Comparison of ENCODE assay signal across 21 mouse cellular contexts in the genomic region with DNA sequence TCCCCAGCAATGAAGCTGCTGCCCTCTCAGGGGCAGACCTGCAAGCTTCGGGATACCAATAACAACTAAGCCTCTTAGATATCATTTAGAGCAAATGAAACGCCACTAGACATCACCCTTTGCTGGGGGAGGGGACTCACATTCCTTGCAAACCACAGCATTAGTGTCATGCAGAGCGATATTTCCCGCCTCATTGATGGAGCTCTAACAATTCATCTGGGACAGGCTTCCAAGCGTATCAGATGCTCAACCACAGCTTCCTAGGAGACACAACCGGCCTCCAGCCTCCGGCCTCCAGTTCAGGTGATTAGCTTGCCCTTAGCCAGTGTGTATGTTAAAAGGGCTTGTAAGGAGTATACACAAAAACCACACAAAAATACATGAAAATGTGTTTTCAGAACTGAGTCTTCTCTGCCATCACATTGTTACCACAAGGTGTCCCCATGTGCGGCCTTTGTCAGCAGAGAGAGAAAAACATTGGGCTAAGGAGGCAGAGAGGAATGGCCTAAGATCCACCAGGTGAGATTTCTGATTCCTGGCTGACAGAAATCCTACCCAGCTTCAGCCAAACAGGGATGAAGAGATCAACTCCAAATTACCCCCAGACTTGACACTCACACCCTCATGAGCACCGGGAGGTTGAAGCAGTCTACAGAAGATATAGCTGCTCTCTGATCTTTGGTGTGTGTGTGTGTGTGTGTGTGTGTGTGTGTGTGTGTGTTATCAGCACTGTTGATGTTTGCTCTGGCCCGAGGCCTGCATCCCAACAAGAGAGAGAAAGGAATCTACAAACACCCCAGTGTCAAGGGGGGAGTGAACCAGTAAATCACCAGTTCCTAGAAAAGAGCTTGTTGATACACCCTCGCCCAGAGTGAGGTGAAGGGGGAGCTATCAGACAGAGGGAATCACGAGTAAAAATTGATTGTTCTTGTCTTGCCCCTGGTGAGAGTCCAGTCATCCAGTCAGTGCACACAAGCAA. TPM values are rescaled to one million over a fixed set of nuclear protein-coding genes. Genes with fewer than 3 reads are reported as not detected.
DNase-seq lines count a peak whose midpoint lies in the region; ATAC-seq and TF ChIP-seq lines count a peak whose summit lies in the region.
"Had no signal": no experiment of that assay in that cellular context is flagged by ENCODE, and none has a peak within 500 bp of the region (broad histone marks: within the 10 kb centered on the region; RNA-seq: fewer than 3 reads in every experiment).

No protein-coding gene starts in this region.

- intact Hi-C loops in heart, adult 2 months (cut with DNase I): no loop called here
- intact Hi-C loops in heart, postnatal 25 days (cut with DNase I): no loop called here
- intact Hi-C loops in left cerebral cortex, postnatal 36 days (cut with DNase I): no loop called here

- peak; percentile 50 for TF ChIP-seq CTCF in heart, adult 2 months (IDR thresholded peaks at IDR 0.05)
- TF ChIP-seq CTCF in liver, adult 2 months (IDR thresholded peaks at IDR 0.05; ENCODE audit: low read depth, low read length): peak; percentile 25; the same call in 1 of the 2 replicates

- 45% methylated on average over 12 of the region's 12 CpGs for WGBS in heart, adult 2 months
- 55% methylated on average over 12 of the region's 12 CpGs for WGBS in liver, adult 2 months
- WGBS in liver, embryonic 12.5 days (ENCODE audit: insufficient replicate concordance): 49% methylated on average over 12 of the region's 12 CpGs

- H3K79me2 ChIP-seq in heart, adult 2 months (replicated peaks; ENCODE audit: control insufficient read depth, insufficient read depth, low read length): no peaks in the 10 kb centered on the region
- no peaks in the 10 kb centered on the region for H3K79me2 ChIP-seq in liver, adult 2 months (ENCODE audit: control insufficient read depth, insufficient read depth, low read length)

- no peak overlapping the region for H3K27ac ChIP-seq in heart, adult 2 months
- no peak overlapping the region for H3K27ac ChIP-seq in liver, adult 2 months (replicated peaks; ENCODE audit: insufficient read depth, low read depth, low read length)
- no peak overlapping the region for H3K27ac ChIP-seq in liver, embryonic 12.5 days
- H3K27ac ChIP-seq: heart, embryonic 13.5 days; midbrain, embryonic 12.5 days; neural tube, embryonic 12.5 days had no signal

- no peaks in the 10 kb centered on the region for H3K36me3 ChIP-seq in heart, adult 2 months (ENCODE audit: control insufficient read depth, insufficient read depth, low read length)
- H3K36me3 ChIP-seq in liver, adult 2 months (ENCODE audit: control insufficient read depth, insufficient read depth, low read length): no peaks in the 10 kb centered on the region
- H3K36me3 ChIP-seq in liver, embryonic 12.5 days: no peaks in the 10 kb centered on the region
- H3K36me3 ChIP-seq: G1E; heart, embryonic 13.5 days; midbrain, embryonic 12.5 days; neural tube, embryonic 12.5 days had no signal

- no peak for TF ChIP-seq POLR2A in heart, adult 2 months (IDR thresholded peaks at IDR 0.05; ENCODE audit: insufficient read depth, low read depth, low read length)
- no peak for TF ChIP-seq POLR2A in liver, adult 2 months (IDR thresholded peaks at IDR 0.05; ENCODE audit: extremely low read depth, insufficient read depth, low read length)

- H3K4me3 ChIP-seq in heart, adult 2 months: no peak overlapping the region
- H3K4me3 ChIP-seq in liver, adult 2 months (ENCODE audit: insufficient read depth, low read depth, low read length): no peak overlapping the region
- H3K4me3 ChIP-seq in liver, embryonic 12.5 days: no peak overlapping the region
- H3K4me3 ChIP-seq: heart, embryonic 13.5 days; midbrain, embryonic 12.5 days; neural tube, embryonic 12.5 days had no signal

- H3K27me3 ChIP-seq in heart, adult 2 months (ENCODE audit: control insufficient read depth, insufficient read depth, low read length): no peaks in the 10 kb centered on the region
- no peaks in the 10 kb centered on the region; the same call in 1 of the 2 replicates for H3K27me3 ChIP-seq in liver, adult 2 months (ENCODE audit: control insufficient read depth, insufficient read depth, low read length)
- H3K27me3 ChIP-seq in liver, embryonic 12.5 days (replicated peaks): no peaks in the 10 kb centered on the region
- H3K27me3 ChIP-seq: heart, embryonic 13.5 days; midbrain, embryonic 12.5 days; neural tube, embryonic 12.5 days had no signal

- H3K9ac ChIP-seq in heart, adult 2 months (ENCODE audit: low read depth, low read length): no peak overlapping the region
- H3K9ac ChIP-seq in liver, adult 2 months (ENCODE audit: low read depth, low read length): no peak overlapping the region
- H3K9ac ChIP-seq in liver, embryonic 12.5 days: no peak overlapping the region
- H3K9ac ChIP-seq: heart, embryonic 13.5 days; midbrain, embryonic 12.5 days; neural tube, embryonic 12.5 days had no signal

- no peaks in the 10 kb centered on the region for H3K9me3 ChIP-seq in liver, embryonic 12.5 days (replicated peaks)
- H3K9me3 ChIP-seq: heart, embryonic 13.5 days; midbrain, embryonic 12.5 days; neural tube, embryonic 12.5 days had no signal

- H3K4me2 ChIP-seq in liver, embryonic 12.5 days: no peak overlapping the region
- H3K4me2 ChIP-seq: heart, embryonic 13.5 days; midbrain, embryonic 12.5 days; neural tube, embryonic 12.5 days had no signal

- no peaks in the 10 kb centered on the region for H3K4me1 ChIP-seq in heart, adult 2 months (ENCODE audit: control insufficient read depth, insufficient read depth, low read length)
- peaks cover 3% of the 10 kb centered on the region; the same call in 1 of the 2 replicates for H3K4me1 ChIP-seq in liver, adult 2 months (ENCODE audit: control insufficient read depth, insufficient read depth, low read length)
- no peaks in the 10 kb centered on the region for H3K4me1 ChIP-seq in liver, embryonic 12.5 days
- H3K4me1 ChIP-seq: heart, embryonic 13.5 days; midbrain, embryonic 12.5 days; neural tube, embryonic 12.5 days had no signal

- ATAC-seq in liver, embryonic 12.5 days: no peak
- ATAC-seq: forebrain, embryonic 16.5 days; hindbrain, embryonic 16.5 days had no signal

- TF ChIP-seq EP300 in heart, adult 2 months (IDR thresholded peaks at IDR 0.05; ENCODE audit: insufficient read depth, low read depth, low read length): no peak

- DNase-seq in heart, adult 2 months: no peak
- DNase-seq in heart, postnatal 25 days (ENCODE audit: low spot score): no peak
- peak; percentile 64 for DNase-seq in liver, adult 2 months (ENCODE audit: extremely low read depth, low read depth, low spot score)
- peak; percentile 26 to 36 for DNase-seq in urinary bladder, postnatal 36 days (ENCODE audit: low spot score in 2 of 2)
- no peak for DNase-seq in urinary bladder, adult 2 months (ENCODE audit: low spot score)
- no peak for DNase-seq in left cerebral cortex, postnatal 36 days (ENCODE audit: low spot score in 2 of 2)
- DNase-seq in right cerebral cortex, postnatal 25 days: no peak
- DNase-seq: B cell, adult 2 months; cerebellum, postnatal 10 days; gastrocnemius, postnatal 36 days; spleen, adult 18-20 months had no signal

RNA-seq across cellular contexts. Expression of a gene that starts 9.7 kb away (rescaled TPM):
- total RNA-seq in heart, adult 2 months (2021): not detected
- polyA plus RNA-seq in heart, adult 2 months (2012; rRNA removed): not detected in 2 replicates
- not detected for total RNA-seq in heart, postnatal 25 days (2021)
- not detected in 2 replicates for total RNA-seq in liver, adult 2 months (2014; rRNA removed)
- not detected in 2 replicates for polyA plus RNA-seq in liver, adult 2 months (2012; rRNA removed)
- not detected in 2 replicates for polyA plus RNA-seq in liver, embryonic 12.5 days (2016; fragmentation: Nextera tagmentation; extraction: Ambion mirVana)
- polyA plus RNA-seq in urinary bladder, adult 2 months (2012; rRNA removed): 0.04 TPM in 1 of 2 replicates, not detected in the other
- not detected for total RNA-seq in left cerebral cortex, postnatal 36 days (2021)
- total RNA-seq: gastrocnemius, postnatal 36 days; layer of hippocampus, adult 8-10 months; left cerebral cortex, postnatal 14 days had no signal
- polyA plus RNA-seq: forebrain, embryonic 16.5 days; G1E; heart, embryonic 13.5 days; hindbrain, embryonic 16.5 days; liver, embryonic 16.5 days; midbrain, embryonic 12.5 days; neural tube, embryonic 12.5 days had no signal

RNA-seq across cellular contexts. Expression of a gene that starts 22.1 kb away (rescaled TPM):
- total RNA-seq in heart, adult 2 months (2021): not detected
- polyA plus RNA-seq in heart, adult 2 months (2012; rRNA removed): 0.43 TPM in 1 of 2 replicates, not detected in the other
- total RNA-seq in heart, postnatal 25 days (2021): not detected
- not detected in 2 replicates for total RNA-seq in liver, adult 2 months (2014; rRNA removed)
- 0.06 TPM in 1 of 2 replicates, not detected in the other for polyA plus RNA-seq in liver, adult 2 months (2012; rRNA removed)
- polyA plus RNA-seq in liver, embryonic 12.5 days (2016; fragmentation: Nextera tagmentation; extraction: Ambion mirVana): not detected in 2 replicates
- 74.0 and 74.4 TPM in 2 replicates for polyA plus RNA-seq in urinary bladder, adult 2 months (2012; rRNA removed)
- not detected for total RNA-seq in left cerebral cortex, postnatal 36 days (2021)
- total RNA-seq: layer of hippocampus, adult 8-10 months; left cerebral cortex, postnatal 14 days had no signal
- polyA plus RNA-seq: forebrain, embryonic 16.5 days; G1E; hindbrain, embryonic 16.5 days; midbrain, embryonic 12.5 days; neural tube, embryonic 12.5 days had no signal

RNA-seq across cellular contexts. Expression of a gene that starts 33.0 kb away (rescaled TPM):
- under 1 TPM in 1 of 2 experiments, not detected in 1; 0.31 TPM for total RNA-seq in heart, adult 2 months (2021)
- polyA plus RNA-seq in heart, adult 2 months (2012; rRNA removed): not detected in 2 replicates
- total RNA-seq in heart, postnatal 25 days (2021): not detected
- not detected in 2 replicates for total RNA-seq in liver, adult 2 months (2014; rRNA removed)
- not detected in 2 replicates for polyA plus RNA-seq in liver, adult 2 months (2012; rRNA removed)
- not detected in 2 replicates for polyA plus RNA-seq in liver, embryonic 12.5 days (2016; fragmentation: Nextera tagmentation; extraction: Ambion mirVana)
- 0.04 and 0.14 TPM in 2 replicates for polyA plus RNA-seq in urinary bladder, adult 2 months (2012; rRNA removed)
- 1 to 10 TPM; 8.8 to 9.8 TPM for total RNA-seq in left cerebral cortex, postnatal 36 days (2021)
- total RNA-seq: gastrocnemius, postnatal 36 days had no signal
- polyA plus RNA-seq: G1E; heart, embryonic 13.5 days; liver, embryonic 16.5 days; midbrain, embryonic 12.5 days; neural tube, embryonic 12.5 days had no signal

RNA-seq across cellular contexts. Expression of a gene that starts 37.7 kb away (rescaled TPM):
- total RNA-seq in heart, adult 2 months (2021): under 1 TPM in 1 of 2 experiments, not detected in 1; 0.27 TPM
- polyA plus RNA-seq in heart, adult 2 months (2012; rRNA removed): 1.5 and 2.3 TPM in 2 replicates
- not detected for total RNA-seq in heart, postnatal 25 days (2021)
- 0.09 TPM in 1 of 2 replicates, not detected in the other for total RNA-seq in liver, adult 2 months (2014; rRNA removed)
- 0.04 and 0.10 TPM in 2 replicates for polyA plus RNA-seq in liver, adult 2 months (2012; rRNA removed)
- not detected in 2 replicates for polyA plus RNA-seq in liver, embryonic 12.5 days (2016; fragmentation: Nextera tagmentation; extraction: Ambion mirVana)
- 1.5 and 1.9 TPM in 2 replicates for polyA plus RNA-seq in urinary bladder, adult 2 months (2012; rRNA removed)
- not detected for total RNA-seq in left cerebral cortex, postnatal 36 days (2021)
- total RNA-seq: G1E; left cerebral cortex, postnatal 14 days had no signal
- polyA plus RNA-seq: G1E; liver, embryonic 16.5 days had no signal

RNA-seq across cellular contexts. Expression of a gene that starts 51.6 kb away (rescaled TPM):
- under 1 TPM in 1 of 2 experiments, not detected in 1; 0.08 TPM for total RNA-seq in heart, adult 2 months (2021)
- not detected in 2 replicates for polyA plus RNA-seq in heart, adult 2 months (2012; rRNA removed)
- not detected for total RNA-seq in heart, postnatal 25 days (2021)
- not detected in 2 replicates for total RNA-seq in liver, adult 2 months (2014; rRNA removed)
- not detected in 2 replicates for polyA plus RNA-seq in liver, adult 2 months (2012; rRNA removed)
- not detected in 2 replicates for polyA plus RNA-seq in liver, embryonic 12.5 days (2016; fragmentation: Nextera tagmentation; extraction: Ambion mirVana)
- polyA plus RNA-seq in urinary bladder, adult 2 months (2012; rRNA removed): 2.1 and 3.0 TPM in 2 replicates
- not detected for total RNA-seq in left cerebral cortex, postnatal 36 days (2021)
- total RNA-seq: gastrocnemius, postnatal 36 days; layer of hippocampus, adult 8-10 months; left cerebral cortex, postnatal 14 days had no signal
- polyA plus RNA-seq: forebrain, embryonic 16.5 days; G1E; heart, embryonic 13.5 days; liver, embryonic 16.5 days; midbrain, embryonic 12.5 days; neural tube, embryonic 12.5 days had no signal

Comparison
In these comparisons a context has a peak if more than half of its experiments do, and no peak if none do; other contexts are left out.
1. DNase-seq: peak in liver, adult 2 months (single experiment) and urinary bladder, postnatal 36 days (2 of 2); none in heart, adult 2 months (0 of 2), heart, postnatal 25 days (single experiment), urinary bladder, adult 2 months (single experiment), left cerebral cortex, postnatal 36 days (0 of 2) and right cerebral cortex, postnatal 25 days (single experiment).